Mouse (Mus musculus): Measurements from ENCODE around the gene Dpm3.

DNA sequence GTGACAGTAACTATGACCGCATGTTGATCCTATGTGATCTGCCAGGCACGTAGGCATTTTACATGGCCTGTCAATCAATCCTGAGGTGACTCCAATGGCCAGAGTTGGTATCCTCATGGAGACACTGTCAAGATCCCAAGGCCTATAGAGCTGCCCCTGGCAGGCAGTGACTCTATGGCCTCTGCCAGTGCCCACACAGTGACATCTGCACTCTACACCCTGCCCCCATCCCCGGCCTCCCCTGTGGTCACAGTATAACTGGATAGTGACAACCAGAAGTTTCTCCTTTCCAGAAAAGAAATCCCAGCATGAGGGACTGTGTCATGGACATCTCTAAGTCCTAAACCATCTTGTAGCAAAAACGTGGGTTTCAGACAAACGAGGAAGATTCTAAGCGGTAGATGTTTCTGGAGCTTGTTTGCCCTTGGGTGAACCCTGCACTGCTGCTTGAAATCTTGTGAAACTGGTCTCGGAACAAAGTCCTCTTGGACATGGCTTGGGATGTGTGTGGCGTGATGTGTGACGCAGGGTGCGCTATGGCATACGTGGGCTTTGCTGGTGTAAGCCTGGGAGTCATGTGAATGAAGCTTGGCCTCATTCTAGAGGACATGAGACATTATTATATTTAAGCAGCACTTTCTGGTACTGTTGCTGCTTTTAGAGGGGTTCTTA is 34.2 kb downstream of the Dpm3 start:
- no peak for TF ChIP-seq POLR2A (IDR thresholded peaks at IDR 0.05; ENCODE audit: low read depth, low read length)
- no peak for TF ChIP-seq CTCF (IDR thresholded peaks at IDR 0.05; ENCODE audit: extremely low read depth, insufficient read depth, insufficient read length, insufficient replicate concordance)

Data from spleen, adult 2 months (tissue).